Mouse (Mus musculus): ENCODE data around the gene Cryl1. TPM values are rescaled to one million over a fixed set of nuclear protein-coding genes. Genes with fewer than 3 reads are reported as not detected.

The Cryl1 gene
- total RNA-seq, 2 experiments from 2014 or later = 17.4 to 22.3 TPM

GRCm38 (mm10) chr14:57334833-57335232 lies 63.5 kb downstream of the Cryl1 start:
- DNase-seq (ENCODE audit: low spot score in 2 of 2) = no peak
- intact Hi-C loops (cut with DNase I) = no loop called here

GRCm38 (mm10) chr14:57332503-57332902 lies 65.8 kb downstream of the Cryl1 start:
- no peak for DNase-seq (ENCODE audit: low spot score in 2 of 2)
- intact Hi-C loops (cut with DNase I) = no loop called here

- intact Hi-C loops (cut with DNase I) = no loop called here
- no peak for DNase-seq (ENCODE audit: low spot score in 2 of 2)
These were observed 67.2 kb downstream of the Cryl1 start for GRCm38 (mm10) chr14:57331097-57331496.

GRCm38 (mm10) chr14:57329600-57329999 lies 68.7 kb downstream of the Cryl1 start:
- intact Hi-C loops (cut with DNase I) = no loop called here
- DNase-seq (ENCODE audit: low spot score in 2 of 2) = no peak

GRCm38 (mm10) chr14:57326771-57327170 lies 71.6 kb downstream of the Cryl1 start:
- no peak for DNase-seq (ENCODE audit: low spot score in 2 of 2)
- intact Hi-C loops (cut with DNase I) = no loop called here

- intact Hi-C loops (cut with DNase I) = no loop called here
- no peak for DNase-seq (ENCODE audit: low spot score in 2 of 2)
These were observed 79.5 kb downstream of the Cryl1 start for GRCm38 (mm10) chr14:57318812-57319211.

GRCm38 (mm10) chr14:57316662-57317600 lies 81.4 kb downstream of the Cryl1 start:
- DNase-seq (ENCODE audit: low spot score in 2 of 2) = peak in 1 of 2 experiments; percentile 26

GRCm38 (mm10) chr14:57315976-57316375 lies 82.4 kb downstream of the Cryl1 start:
- intact Hi-C loops (cut with DNase I) = no loop called here
- no peak for DNase-seq (ENCODE audit: low spot score in 2 of 2)

More at GRCm38 (mm10) chr14:57316662-57317600, 81.4 kb downstream of the Cryl1 start:
- intact Hi-C loops (cut with DNase I) = no loop called here

- intact Hi-C loops (cut with DNase I) = no loop called here
- no peak for DNase-seq (ENCODE audit: low spot score in 2 of 2)
These were observed 82.8 kb downstream of the Cryl1 start for GRCm38 (mm10) chr14:57315551-57315950.

GRCm38 (mm10) chr14:57301600-57302230 lies 96.6 kb downstream of the Cryl1 start:
- intact Hi-C loops (cut with DNase I) = no loop called here
- peak; percentile 27 to 50 for DNase-seq (ENCODE audit: low spot score in 2 of 2)

- DNase-seq (ENCODE audit: low spot score in 2 of 2) = no peak
- intact Hi-C loops (cut with DNase I) = no loop called here
These were observed 97.8 kb downstream of the Cryl1 start for GRCm38 (mm10) chr14:57300530-57300929.

- intact Hi-C loops (cut with DNase I) = no loop called here
- DNase-seq (ENCODE audit: low spot score in 2 of 2) = no peak
These were observed 100.7 kb downstream of the Cryl1 start for GRCm38 (mm10) chr14:57297672-57298071.

GRCm38 (mm10) chr14:57291399-57291942 lies 106.9 kb downstream of the Cryl1 start:
- no peak for DNase-seq (ENCODE audit: low spot score in 2 of 2)
- intact Hi-C loops (cut with DNase I) = no loop called here

GRCm38 (mm10) chr14:57289105-57289504 lies 109.2 kb downstream of the Cryl1 start:
- DNase-seq (ENCODE audit: low spot score in 2 of 2) = no peak
- intact Hi-C loops (cut with DNase I) = no loop called here

GRCm38 (mm10) chr14:57283816-57284215 lies 114.5 kb downstream of the Cryl1 start:
- no peak for DNase-seq (ENCODE audit: low spot score in 2 of 2)
- intact Hi-C loops (cut with DNase I) = no loop called here

- intact Hi-C loops (cut with DNase I) = no loop called here
- no peak for DNase-seq (ENCODE audit: low spot score in 2 of 2)
These were observed 115.7 kb downstream of the Cryl1 start for GRCm38 (mm10) chr14:57282591-57282990.

- DNase-seq (ENCODE audit: low spot score in 2 of 2) = no peak
- intact Hi-C loops (cut with DNase I) = no loop called here
These were observed 117.5 kb downstream of the Cryl1 start for GRCm38 (mm10) chr14:57280835-57281234.

GRCm38 (mm10) chr14:57276481-57277012 lies 121.8 kb downstream of the Cryl1 start:
- DNase-seq (ENCODE audit: low spot score in 2 of 2) = no peak
- intact Hi-C loops (cut with DNase I) = no loop called here

GRCm38 (mm10) chr14:57272341-57272740 lies 126.0 kb downstream of the Cryl1 start:
- intact Hi-C loops (cut with DNase I) = no loop called here
- no peak for DNase-seq (ENCODE audit: low spot score in 2 of 2)

- no peak for DNase-seq (ENCODE audit: low spot score in 2 of 2)
- intact Hi-C loops (cut with DNase I) = no loop called here
These were observed 126.5 kb downstream of the Cryl1 start for GRCm38 (mm10) chr14:57271861-57272260.
